Mouse (Mus musculus) hindbrain, embryonic 10.5 days (tissue): ENCODE results near the gene Plxna4. TPM values are rescaled to one million over a fixed set of nuclear protein-coding genes. Genes with fewer than 3 reads are reported as not detected.

ENCODE experiments used
- DNase-seq: peaks from one replicate; pipeline ENCODE4 v3.0.0-alpha.2; 2017; ENCODE audit warnings: low spot score
- H3K27ac ChIP-seq: fragments of 300-500 bp; sonication (generic); 2 replicates; pipeline ENCODE4 v1.5.1; 2016; ENCODE audit warnings: mild to moderate bottlenecking, moderate library complexity
- H3K27me3 ChIP-seq: fragments of 300-500 bp; sonication (generic); 2 replicates; pipeline ENCODE4 v1.6.1; 2016; ENCODE audit warnings: mild to moderate bottlenecking; ENCODE audit not compliant: poor library complexity, insufficient read depth, severe bottlenecking
- H3K36me3 ChIP-seq: fragments of 300-500 bp; sonication (generic); 2 replicates; pipeline ENCODE4 v1.6.1; 2016; ENCODE audit warnings: mild to moderate bottlenecking, moderate library complexity
- H3K4me1 ChIP-seq: fragments of 300-500 bp; sonication (generic); replicated peaks from 2 replicates; pipeline ENCODE4 v1.6.1; 2016; ENCODE audit warnings: mild to moderate bottlenecking
- H3K4me3 ChIP-seq: fragments of 300-500 bp; sonication (generic); 2 replicates; pipeline ENCODE4 v1.5.1; 2016; ENCODE audit warnings: mild to moderate bottlenecking, moderate library complexity
- H3K9me3 ChIP-seq: fragments of 300-500 bp; sonication (generic); 2 replicates; pipeline ENCODE4 v1.6.1; 2016; ENCODE audit warnings: mild to moderate bottlenecking, moderate library complexity
- WGBS: fragments of 180-500 bp; shearing (Covaris S2); methylation state at CpG from one replicate; pipeline ENCODE4 v1.1.7; 2016; 5-methylcytosine and 5-hydroxymethylcytosine counted together
- polyA plus RNA-seq: library from polyadenylated mRNA; unstranded; fragments of >200 nt; fragmentation: Nextera tagmentation; extraction: Ambion mirVana; gene quantifications from 2 replicates; pipeline ENCODE4 v1.2.1, GENCODE M21; 2016

Plxna4 gene
- polyA plus RNA-seq, 1 experiment from 2014 or later: 3.8 TPM

DNA sequence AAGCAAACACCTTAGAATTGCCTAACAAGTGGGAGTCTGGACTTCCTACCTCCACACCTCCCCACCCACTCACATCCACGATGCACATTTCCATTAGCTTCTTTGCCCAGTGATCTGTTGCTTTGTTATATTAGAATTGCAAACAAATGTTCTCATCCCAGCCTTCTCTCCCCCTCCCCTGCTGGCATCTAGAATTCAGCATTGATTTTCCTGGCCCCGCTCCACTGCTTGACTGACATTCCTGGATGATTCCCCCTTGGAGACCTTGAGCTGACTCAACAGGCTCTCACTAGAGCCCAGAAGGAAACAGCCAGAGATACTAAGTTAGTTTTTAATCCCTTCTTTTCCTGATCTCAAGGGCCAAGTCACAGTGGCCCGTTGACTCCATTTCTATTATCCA, 131.4 kb downstream of the Plxna4 start:
- H3K9me3 ChIP-seq: no peaks in the 10 kb centered on the region
- no peaks in the 10 kb centered on the region for H3K27me3 ChIP-seq
- WGBS: 72% methylated on average over 3 of the region's 3 CpGs
- no peak overlapping the region for H3K4me3 ChIP-seq
- no peak for DNase-seq
- H3K4me1 ChIP-seq: 0 out of 2 replicates have a peak, but pooled peaks cover 13% of the 10 kb centered on the region
- no peaks in the 10 kb centered on the region for H3K36me3 ChIP-seq
- no peak overlapping the region for H3K27ac ChIP-seq

DNA sequence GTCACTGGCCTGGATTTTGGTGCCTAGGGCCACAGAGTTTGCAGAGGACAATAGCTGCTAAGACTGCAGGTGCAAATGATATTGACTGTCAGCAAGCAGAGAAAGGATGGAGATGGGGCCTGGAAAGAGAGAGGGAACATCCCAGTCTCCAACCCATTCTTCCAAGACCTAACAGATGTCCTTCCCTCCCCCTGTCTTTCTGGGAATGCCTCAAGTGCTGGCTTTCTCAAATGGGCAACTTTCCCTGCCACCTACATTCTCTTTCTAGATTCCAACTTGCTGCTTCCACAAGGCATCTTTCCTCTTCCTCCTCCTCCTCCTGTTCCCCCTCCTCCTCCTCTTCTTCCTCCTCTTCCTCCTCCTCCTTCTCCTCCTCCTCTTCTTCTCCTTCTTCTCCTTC, 136.1 kb downstream of the Plxna4 start:
- no peak for DNase-seq
- H3K4me3 ChIP-seq: no peak overlapping the region
- no peaks in the 10 kb centered on the region for H3K27me3 ChIP-seq
- H3K27ac ChIP-seq: no peak overlapping the region
- H3K36me3 ChIP-seq: no peaks in the 10 kb centered on the region
- no peaks in the 10 kb centered on the region for H3K9me3 ChIP-seq
- 0 out of 2 replicates have a peak, but pooled peaks cover 5% of the 10 kb centered on the region for H3K4me1 ChIP-seq

DNA sequence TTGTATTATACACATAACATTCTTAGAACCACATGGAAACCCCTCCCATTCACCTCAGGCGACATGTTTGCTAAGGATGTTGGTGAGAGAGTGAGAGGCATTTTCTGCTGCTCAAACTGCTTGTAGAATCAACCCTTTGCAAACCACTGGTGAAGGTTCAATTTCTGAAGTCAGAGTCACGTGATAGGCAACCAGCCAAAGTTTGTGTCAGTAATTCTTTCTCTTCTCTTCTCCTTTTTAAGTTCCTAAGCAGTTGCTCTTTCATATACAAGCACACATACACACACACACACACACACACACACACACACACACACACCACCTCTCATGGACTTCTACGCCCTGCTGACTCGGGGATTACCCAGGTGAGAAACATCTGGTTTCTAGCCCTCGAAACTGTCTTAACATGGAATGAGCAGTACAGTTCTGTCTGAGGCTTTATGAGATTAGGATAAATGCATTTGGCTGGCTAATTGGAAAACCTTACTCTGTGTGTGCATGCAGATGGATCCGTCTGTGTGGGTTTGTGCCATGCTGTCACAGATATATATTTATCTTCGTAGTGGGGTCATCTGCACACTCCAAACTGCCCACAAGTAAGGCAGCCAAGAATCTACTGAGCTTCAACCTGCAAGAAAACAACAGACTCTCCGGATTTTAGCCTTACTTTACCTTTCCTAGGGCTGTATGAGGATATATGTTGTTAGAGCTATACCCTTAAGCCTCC, 138.6 kb downstream of the Plxna4 start:
- Histone ChIP-seq H3K36me3 (no peaks in the 10 kb centered on the region), H3K27me3 (no peaks in the 10 kb centered on the region), H3K27ac (no peak overlapping the region), H3K4me3 (no peak overlapping the region), H3K4me1 (0 out of 2 replicates have a peak, but pooled peaks cover 8% of the 10 kb centered on the region), H3K9me3 (no peaks in the 10 kb centered on the region)
- DNase-seq: no peak
- WGBS: 87% methylated on average over 8 of the region's 8 CpGs

DNA sequence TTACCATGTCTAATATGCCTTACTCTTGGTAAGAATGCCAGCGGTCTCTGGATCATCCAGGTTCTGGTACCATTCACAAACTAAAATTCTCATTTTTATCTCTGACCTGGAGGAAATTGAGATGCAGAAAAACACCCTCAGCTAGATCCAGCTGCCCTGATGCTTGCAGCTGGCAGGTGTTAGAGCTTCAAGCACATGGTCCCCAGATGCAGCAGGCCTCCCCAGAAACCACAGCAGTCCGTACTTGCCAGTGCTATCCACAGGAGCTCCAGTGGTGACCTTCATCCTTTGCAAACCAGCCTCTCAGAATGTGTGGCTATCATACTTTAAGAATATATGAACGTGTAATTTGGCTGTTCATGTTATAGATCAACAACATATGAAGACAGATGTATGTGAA, 139.2 kb downstream of the Plxna4 start:
- Histone ChIP-seq H3K27ac (no peak overlapping the region), H3K27me3 (no peaks in the 10 kb centered on the region), H3K9me3 (no peaks in the 10 kb centered on the region), H3K4me1 (0 out of 2 replicates have a peak, but pooled peaks cover 8% of the 10 kb centered on the region), H3K4me3 (no peak overlapping the region), H3K36me3 (no peaks in the 10 kb centered on the region)
- no peak for DNase-seq
- WGBS: 83% methylated on average over 3 of the region's 3 CpGs

DNA sequence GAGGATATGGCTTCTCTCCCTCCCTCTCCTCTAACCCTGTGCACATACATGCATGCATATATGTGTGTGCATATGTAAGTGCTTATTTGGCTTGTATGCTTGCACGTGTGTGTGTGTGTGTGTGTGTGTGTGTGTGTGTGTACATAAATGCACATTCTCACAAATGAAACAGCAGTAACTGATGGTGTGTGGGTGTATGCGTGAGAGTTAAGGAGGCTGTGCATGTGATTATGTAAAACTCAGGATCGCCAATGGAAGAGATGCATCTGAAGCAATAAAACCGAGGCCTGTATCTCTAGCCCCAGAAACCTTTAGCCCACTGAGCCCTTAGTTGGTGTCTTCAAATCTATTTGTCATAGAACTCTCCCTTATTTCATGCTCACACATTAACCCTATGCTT, 141.7 kb downstream of the Plxna4 start:
- 75% methylated on average over 4 of the region's 4 CpGs for WGBS
- Histone ChIP-seq H3K9me3 (no peaks in the 10 kb centered on the region), H3K27ac (no peak overlapping the region), H3K4me3 (no peak overlapping the region), H3K27me3 (no peaks in the 10 kb centered on the region), H3K36me3 (no peaks in the 10 kb centered on the region), H3K4me1 (0 out of 2 replicates have a peak, but pooled peaks cover 3% of the 10 kb centered on the region)
- DNase-seq: no peak

DNA sequence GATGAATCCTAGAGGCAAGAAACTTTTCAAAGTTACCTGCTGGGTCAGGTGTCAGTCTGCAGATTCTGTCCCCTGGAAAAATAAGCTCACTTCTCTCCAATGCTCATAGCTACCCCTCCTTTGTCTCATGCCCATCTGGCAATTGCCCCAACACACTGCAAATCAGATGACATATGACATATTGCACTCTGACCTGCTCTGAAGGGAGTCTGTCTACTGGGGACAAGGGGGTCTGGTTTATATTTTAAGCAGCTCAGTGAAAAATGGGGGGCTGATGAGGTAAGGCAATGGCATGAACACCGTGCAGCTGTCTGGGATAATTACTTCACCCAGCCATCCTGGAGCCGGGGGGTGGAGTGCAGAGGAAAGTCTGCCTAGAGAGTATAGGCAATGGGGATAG, 142.7 kb downstream of the Plxna4 start:
- Histone ChIP-seq H3K4me1 (0 out of 2 replicates have a peak, but pooled peaks cover 3% of the 10 kb centered on the region), H3K27ac (no peak overlapping the region), H3K9me3 (no peaks in the 10 kb centered on the region), H3K4me3 (no peak overlapping the region), H3K27me3 (no peaks in the 10 kb centered on the region), H3K36me3 (no peaks in the 10 kb centered on the region)
- no peak for DNase-seq
- 70% methylated on average over 2 of the region's 2 CpGs for WGBS

DNA sequence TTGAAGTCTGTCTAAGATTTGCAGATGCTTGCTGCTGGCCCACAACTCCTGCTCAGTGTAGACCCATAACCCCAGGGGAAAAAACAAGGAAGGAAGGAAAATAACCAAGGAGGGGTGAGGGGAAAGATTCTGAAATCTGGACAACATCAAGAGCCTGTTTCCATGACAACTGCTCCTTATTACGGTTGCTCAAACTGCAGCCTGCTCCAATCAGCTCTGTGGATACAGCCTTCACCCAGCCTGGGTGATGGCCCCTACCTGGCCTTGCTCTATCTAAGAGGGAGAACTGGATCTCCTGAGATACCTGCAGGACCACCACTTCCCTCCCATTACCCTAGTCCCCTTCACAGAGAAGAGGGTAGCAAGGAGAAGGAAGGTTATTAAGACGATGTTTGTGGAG, 143.6 kb downstream of the Plxna4 start:
- H3K36me3 ChIP-seq: no peaks in the 10 kb centered on the region
- 0 out of 2 replicates have a peak, but pooled peaks cover 3% of the 10 kb centered on the region for H3K4me1 ChIP-seq
- H3K27me3 ChIP-seq: no peaks in the 10 kb centered on the region
- no peak for DNase-seq
- no peaks in the 10 kb centered on the region for H3K9me3 ChIP-seq
- no peak overlapping the region for H3K27ac ChIP-seq
- WGBS: 93% methylated on average over 2 of the region's 2 CpGs
- H3K4me3 ChIP-seq: no peak overlapping the region

DNA sequence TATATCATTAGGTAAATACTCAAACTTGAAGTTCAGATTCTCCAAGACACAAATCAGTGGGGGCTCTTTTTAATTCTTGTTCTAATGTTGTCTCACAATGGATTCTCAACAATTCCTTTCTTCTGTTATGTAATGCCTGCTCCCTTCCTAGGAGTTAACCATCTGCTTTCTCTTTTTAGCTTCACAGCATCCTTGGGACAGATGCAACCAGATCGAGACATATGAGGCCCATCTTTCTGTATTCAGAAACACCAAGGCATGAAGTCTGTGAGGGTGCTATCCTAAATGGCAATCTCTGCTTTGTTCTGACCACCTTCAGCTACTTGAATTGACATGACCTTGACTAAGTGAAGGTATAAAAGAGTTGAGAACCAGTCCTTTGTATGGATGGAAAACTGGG, 144.3 kb downstream of the Plxna4 start:
- WGBS: 83% methylated on average over 1 of the region's 1 CpGs
- H3K36me3 ChIP-seq: no peaks in the 10 kb centered on the region
- no peak for DNase-seq
- no peaks in the 10 kb centered on the region for H3K27me3 ChIP-seq
- H3K4me3 ChIP-seq: no peak overlapping the region
- H3K4me1 ChIP-seq: 0 out of 2 replicates have a peak, but pooled peaks cover 3% of the 10 kb centered on the region
- no peak overlapping the region for H3K27ac ChIP-seq
- H3K9me3 ChIP-seq: no peaks in the 10 kb centered on the region

DNA sequence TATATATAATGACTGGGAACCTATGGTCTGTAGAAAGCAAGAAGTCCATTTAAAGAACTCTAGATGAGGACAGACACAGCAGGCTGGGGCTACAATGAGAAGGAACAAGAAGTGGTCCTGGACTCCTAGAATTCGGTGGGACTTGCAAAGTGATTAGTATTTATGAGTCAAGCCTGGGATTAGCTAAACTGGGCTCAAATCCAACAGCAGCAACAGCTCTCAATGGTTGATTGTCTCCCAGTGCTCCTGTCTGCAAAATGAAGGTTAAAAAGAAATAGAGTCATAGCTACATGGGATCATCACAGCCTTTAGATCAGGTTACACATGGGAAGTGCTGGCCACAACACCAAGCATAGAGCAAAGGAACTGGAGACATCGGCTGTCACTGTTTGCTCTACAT, 148.6 kb downstream of the Plxna4 start:
- H3K27ac ChIP-seq: no peak overlapping the region
- H3K9me3 ChIP-seq: no peaks in the 10 kb centered on the region
- 89% methylated on average over 2 of the region's 2 CpGs for WGBS
- no peak overlapping the region for H3K4me3 ChIP-seq
- H3K4me1 ChIP-seq: no peaks in the 10 kb centered on the region
- no peaks in the 10 kb centered on the region for H3K27me3 ChIP-seq
- no peaks in the 10 kb centered on the region for H3K36me3 ChIP-seq
- DNase-seq: no peak

DNA sequence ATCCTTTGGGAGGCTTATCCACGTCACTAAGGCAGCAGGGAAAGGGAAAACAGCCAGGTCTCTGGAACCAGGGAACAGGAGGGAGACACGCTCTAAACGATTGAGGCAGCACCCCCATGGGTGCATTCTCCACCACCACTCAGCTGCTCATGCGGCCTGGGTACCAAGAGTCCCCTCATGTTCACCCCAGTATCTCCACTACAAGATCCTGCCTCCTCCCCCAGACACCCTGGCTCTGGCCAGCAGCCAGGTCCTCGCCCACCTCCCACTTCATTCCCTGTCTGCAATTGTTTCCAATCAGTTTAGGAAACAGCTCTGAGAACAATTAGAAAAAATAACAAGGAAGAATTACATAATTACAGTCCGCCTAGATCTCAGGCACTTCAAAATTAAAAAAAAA, 150.8 kb downstream of the Plxna4 start:
- Histone ChIP-seq H3K36me3 (no peaks in the 10 kb centered on the region), H3K4me1 (no peaks in the 10 kb centered on the region), H3K27me3 (no peaks in the 10 kb centered on the region), H3K27ac (no peak overlapping the region), H3K4me3 (no peak overlapping the region), H3K9me3 (no peaks in the 10 kb centered on the region)
- DNase-seq: no peak
- 77% methylated on average over 6 of the region's 6 CpGs for WGBS

DNA sequence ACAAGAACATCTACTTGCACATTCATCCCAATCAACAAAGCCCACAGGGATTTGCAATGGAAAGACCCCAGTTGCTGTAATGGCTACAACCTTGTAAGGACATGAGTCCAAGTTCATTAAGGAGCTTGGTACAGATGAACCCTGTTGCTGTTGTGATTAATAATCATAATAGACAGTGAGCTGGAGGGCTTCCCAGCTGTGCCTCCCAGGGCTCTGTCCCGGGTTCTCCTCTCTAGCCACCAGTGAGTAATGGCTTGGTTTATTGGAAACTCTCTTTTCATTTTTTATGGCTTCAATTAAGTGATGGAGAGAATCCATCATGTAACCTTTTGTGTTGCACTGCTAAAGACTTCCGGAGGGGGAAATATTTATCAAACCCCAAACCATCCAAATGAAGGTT, 164.9 kb downstream of the Plxna4 start:
- H3K9me3 ChIP-seq: no peaks in the 10 kb centered on the region
- no peak overlapping the region for H3K4me3 ChIP-seq
- no peak for DNase-seq
- H3K36me3 ChIP-seq: no peaks in the 10 kb centered on the region
- no peaks in the 10 kb centered on the region for H3K27me3 ChIP-seq
- WGBS: 83% methylated on average over 2 of the region's 2 CpGs
- H3K27ac ChIP-seq: no peak overlapping the region
- H3K4me1 ChIP-seq: peaks cover 8% of the 10 kb centered on the region

DNA sequence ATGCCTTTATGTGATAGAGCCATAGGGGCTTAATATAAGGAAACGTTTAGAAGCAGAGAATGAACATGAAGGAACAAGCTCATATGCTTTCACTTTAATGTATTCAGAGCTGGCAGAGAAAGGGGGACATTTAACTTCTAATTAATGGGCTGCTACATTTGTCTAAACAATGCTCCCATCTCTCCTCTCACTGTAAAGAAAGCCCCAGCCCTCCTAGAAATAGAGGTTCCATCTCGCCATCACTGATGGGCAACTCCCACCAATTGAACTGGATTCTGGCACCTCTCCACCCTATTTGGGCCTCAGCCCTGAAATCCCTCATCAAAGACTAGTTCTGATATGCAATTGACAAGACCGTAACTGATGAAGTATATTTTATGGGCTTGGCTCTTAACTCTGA, 167.4 kb downstream of the Plxna4 start:
- no peaks in the 10 kb centered on the region for H3K9me3 ChIP-seq
- no peaks in the 10 kb centered on the region for H3K4me1 ChIP-seq
- H3K27ac ChIP-seq: no peak overlapping the region
- no peak for DNase-seq
- 92% methylated on average over 3 of the region's 3 CpGs for WGBS
- H3K4me3 ChIP-seq: no peak overlapping the region
- H3K36me3 ChIP-seq: no peaks in the 10 kb centered on the region
- H3K27me3 ChIP-seq: no peaks in the 10 kb centered on the region

DNA sequence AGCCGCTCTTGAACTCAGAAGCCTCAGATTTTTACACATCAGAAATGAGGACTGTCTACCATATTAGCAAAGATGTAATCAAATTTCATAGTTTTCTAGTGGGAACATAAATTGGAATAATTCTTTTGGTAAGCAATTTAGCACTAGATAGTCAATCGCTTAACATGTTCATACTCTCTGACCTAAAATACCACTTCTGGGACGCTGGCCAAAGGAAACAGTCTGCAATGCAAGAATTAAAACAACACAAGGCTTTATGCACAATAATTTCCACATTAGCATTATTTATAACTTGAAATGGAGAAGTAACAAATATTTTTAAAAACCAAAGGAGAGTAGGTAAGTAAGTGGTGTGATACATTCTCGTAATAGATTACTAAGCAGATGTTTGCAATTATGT, 170.6 kb downstream of the Plxna4 start:
- Histone ChIP-seq H3K4me1 (peaks cover 8% of the 10 kb centered on the region), H3K4me3 (no peak overlapping the region), H3K27ac (no peak overlapping the region), H3K36me3 (no peaks in the 10 kb centered on the region), H3K27me3 (no peaks in the 10 kb centered on the region), H3K9me3 (no peaks in the 10 kb centered on the region)
- no peak for DNase-seq
- 94% methylated on average over 4 of the region's 4 CpGs for WGBS

DNA sequence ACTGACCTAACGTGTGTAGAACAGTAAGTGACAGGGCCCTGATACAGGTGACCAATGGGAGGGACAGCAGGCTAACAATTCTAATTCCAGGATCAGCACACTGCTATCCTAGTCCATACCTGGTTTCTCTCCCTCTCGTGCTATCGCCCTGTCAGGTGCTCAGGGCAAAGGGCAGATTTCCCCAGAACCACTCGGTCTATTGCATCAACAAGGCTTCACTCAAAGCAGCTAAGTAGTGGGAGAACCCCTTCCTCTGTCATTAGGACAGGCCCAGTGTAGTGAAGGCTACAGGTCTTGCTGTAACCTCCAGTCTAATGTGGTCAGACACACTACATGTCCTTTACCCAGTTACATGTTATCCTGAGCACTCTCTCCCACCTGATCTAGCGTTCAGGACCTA, 176.7 kb downstream of the Plxna4 start:
- H3K4me3 ChIP-seq: no peak overlapping the region
- WGBS: 87% methylated on average over 5 of the region's 5 CpGs

More for the DNA sequence above, 176.7 kb downstream of the Plxna4 start:
- no peak for DNase-seq
- Histone ChIP-seq H3K27ac (no peak overlapping the region), H3K27me3 (no peaks in the 10 kb centered on the region), H3K36me3 (no peaks in the 10 kb centered on the region), H3K9me3 (no peaks in the 10 kb centered on the region), H3K4me1 (peaks cover 22% of the 10 kb centered on the region)
